Mouse (Mus musculus) heart, postnatal 14 days (tissue): ENCODE results near the gene Mertk. TPM values are rescaled to one million over a fixed set of nuclear protein-coding genes. Genes with fewer than 3 reads are reported as not detected.

Experiments
- DNase-seq, 2 experiments: peaks; one replicate each; pipeline ENCODE4 v3.0.0; 2021 to 2022
- intact Hi-C: fragments of 180-260 bp; cut with DNase I; formaldehyde crosslinking; loops from one replicate; pipeline ENCODE4 v1.15.1; 2025
- total RNA-seq, 2 experiments: library from RNA; stranded (reverse); gene quantifications; 2 replicates each; pipeline ENCODE4 v1.2.3; 2021

The Mertk gene
- total RNA-seq, 2 experiments from 2014 or later: 6.5 to 8.0 TPM

GRCm38 (mm10) chr2:128816311-128816710 is 117.6 kb downstream of the Mertk start:
- intact Hi-C loops: loop anchor here (5.0 kb wide), 1 partner anchor 64 kb away; no protein-coding TSS in a partner anchor
- no peak for DNase-seq

DNA sequence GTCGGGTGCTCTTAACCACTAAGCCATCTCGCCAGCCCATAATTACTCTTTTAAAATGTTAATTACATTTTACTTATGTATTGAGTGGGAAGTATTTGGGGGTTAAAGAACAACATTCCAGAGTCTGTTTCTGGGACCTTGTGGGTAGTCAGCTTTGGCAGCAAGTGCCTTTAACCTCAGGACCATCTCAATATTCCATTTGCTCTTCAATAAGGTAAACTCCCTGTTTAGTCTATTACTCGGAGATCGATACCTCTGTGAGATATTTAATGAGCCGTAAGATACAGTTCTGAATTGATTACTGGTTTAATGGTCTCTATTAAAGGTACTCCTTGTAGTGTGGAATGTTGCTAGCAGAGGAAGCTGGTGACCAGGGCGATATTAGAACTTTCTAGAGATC is 118.2 kb downstream of the Mertk start:
- intact Hi-C loops: loop anchor here (1.0 to 5.0 kb wide), 2 partner anchors 65 to 119 kb away; partner anchors contain the start of gene Mertk
- DNase-seq: no peak

- intact Hi-C loops: loop anchor here (1.0 to 5.0 kb wide), 2 partner anchors 65 to 119 kb away; partner anchors contain the start of gene Mertk
- DNase-seq: no peak
Measured at GRCm38 (mm10) chr2:128817387-128817785, 118.6 kb downstream of the Mertk start.

- intact Hi-C loops: loop anchor here (1.0 to 5.0 kb wide), 2 partner anchors 66 to 120 kb away; partner anchors contain the start of gene Mertk
- peak; percentile 97 to 99 for DNase-seq
Measured at GRCm38 (mm10) chr2:128817786-128818681, 119.3 kb downstream of the Mertk start, which contains the start of gene Tmem87b. Gene Tmem87b, plus strand, starts transcription at chr2:128818118.

DNA sequence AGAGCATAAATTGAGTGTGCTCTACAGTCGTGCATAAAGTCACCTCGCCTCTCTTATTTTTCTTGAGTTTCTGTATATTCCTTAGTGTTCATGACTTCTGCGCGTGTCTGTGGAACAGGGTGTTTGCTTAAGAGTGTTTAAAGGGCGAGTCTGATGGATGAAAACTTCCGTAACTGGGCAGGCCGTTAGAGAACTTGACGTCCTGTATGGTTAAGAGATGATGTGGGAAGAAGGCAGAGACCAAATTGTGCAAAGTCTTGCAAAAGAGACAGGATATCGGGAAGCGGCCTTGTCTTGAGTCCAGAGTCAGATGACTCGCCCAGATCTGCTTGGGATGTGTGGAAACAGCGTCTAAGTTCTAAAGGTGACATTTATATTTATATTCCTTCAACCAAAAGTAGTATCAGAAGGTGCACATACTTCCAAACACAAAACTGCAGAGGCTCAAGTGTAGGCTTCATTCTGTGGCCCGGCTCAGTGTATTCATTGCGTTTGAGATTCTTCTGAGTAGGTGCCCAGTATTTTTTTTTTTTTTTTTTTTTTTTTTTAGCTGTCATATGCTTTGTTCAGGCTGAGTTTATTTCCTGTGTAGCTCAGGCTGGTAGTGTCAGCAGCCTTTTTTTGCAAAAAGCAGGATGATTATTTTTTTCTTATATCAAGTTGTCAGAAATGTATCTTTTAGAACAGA is 120.3 kb downstream of the Mertk start:
- intact Hi-C loops: loop anchor here (5.0 kb wide), 1 partner anchor 67 kb away; no protein-coding TSS in a partner anchor
- DNase-seq: peak in 1 of 2 experiments; percentile 13

- intact Hi-C loops: no loop called here
- DNase-seq: no peak
Measured at GRCm38 (mm10) chr2:128820631-128821030, 121.9 kb downstream of the Mertk start.

DNA sequence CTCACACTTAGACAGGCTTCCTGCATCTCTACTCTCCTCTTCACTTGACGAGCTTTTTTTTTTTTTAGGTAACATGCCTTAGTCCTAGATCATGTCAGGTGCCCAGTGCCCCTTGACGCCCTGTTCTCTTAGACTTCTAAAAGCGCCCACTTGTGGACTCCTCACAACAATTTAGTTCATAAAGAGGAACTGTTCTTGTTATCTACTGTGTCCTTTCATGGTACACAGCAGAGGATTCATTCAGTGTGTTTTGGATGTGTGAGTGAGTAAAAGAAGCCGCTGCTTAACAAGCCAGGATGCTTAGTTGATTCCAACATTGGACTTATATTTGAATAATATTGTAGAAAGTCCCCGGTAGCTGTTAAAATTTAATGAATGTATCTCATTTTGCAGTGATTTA is 125.1 kb downstream of the Mertk start:
- intact Hi-C loops: no loop called here
- no peak for DNase-seq

GRCm38 (mm10) chr2:128827787-128828186 is 129.0 kb downstream of the Mertk start:
- intact Hi-C loops: no loop called here
- no peak for DNase-seq

DNA sequence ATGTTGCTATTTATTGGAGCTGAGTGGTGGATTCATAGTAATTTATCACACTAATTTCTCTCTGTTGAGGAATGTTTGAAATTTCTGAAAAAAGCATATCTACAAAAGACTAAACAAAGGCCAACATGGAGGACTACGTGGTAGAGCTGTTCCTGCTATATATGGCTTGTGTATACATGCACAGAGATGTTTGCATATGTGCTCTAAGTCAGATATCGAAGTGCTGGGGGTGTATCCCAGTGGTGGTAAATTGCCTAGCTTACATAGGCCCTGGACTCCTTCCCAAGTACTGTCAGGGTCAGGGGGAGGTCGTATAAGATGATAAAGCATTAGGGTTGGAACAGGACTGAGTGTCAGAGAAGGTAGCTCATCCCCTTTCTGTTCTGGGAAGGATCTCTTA is 133.9 kb downstream of the Mertk start:
- intact Hi-C loops: no loop called here
- no peak for DNase-seq

GRCm38 (mm10) chr2:128833035-128833434 is 134.3 kb downstream of the Mertk start:
- intact Hi-C loops: no loop called here

DNA sequence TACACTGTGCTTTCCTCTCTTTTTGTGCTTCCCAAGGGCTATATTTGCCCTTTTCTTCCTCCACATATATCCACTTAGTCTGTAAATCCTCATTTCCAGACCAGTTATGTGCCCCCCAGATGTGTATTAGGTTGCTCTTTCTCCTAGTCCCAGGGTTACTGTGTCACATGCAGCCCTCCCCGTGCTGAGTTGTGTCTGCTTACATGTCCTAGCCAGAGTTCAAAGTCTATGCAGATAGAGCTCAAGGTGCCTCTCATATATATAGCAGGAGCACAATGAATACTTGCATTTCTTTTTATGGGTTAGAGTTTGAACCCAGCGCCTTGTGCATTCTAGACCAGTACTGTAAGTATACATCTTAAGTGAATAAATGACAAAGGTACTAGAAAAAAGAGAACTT is 134.7 kb downstream of the Mertk start:
- no peak for DNase-seq
- intact Hi-C loops: no loop called here

More at GRCm38 (mm10) chr2:128833035-128833434, 134.3 kb downstream of the Mertk start:
- no peak for DNase-seq

DNA sequence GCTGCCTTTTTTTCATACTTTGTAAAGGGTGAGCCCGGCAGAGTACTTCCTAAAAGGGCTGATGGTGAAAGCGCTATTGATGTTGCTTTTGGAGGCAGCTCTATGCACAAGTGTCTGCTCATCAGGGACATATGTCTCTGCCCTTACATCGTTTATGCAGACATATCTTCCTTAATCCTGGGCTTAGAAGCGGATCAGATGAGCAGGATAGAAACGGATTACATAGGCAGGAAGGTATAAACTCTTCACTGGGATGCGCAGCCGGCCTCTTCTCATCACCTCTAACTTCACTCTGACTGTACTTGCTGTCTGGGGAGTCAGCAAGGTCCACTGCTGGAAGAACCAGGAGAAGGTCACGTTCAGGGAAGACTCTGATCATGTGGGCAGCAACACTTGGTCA is 138.8 kb downstream of the Mertk start:
- DNase-seq: no peak
- intact Hi-C loops: no loop called here

GRCm38 (mm10) chr2:128838611-128839010 is 139.9 kb downstream of the Mertk start:
- intact Hi-C loops: no loop called here
- no peak for DNase-seq

GRCm38 (mm10) chr2:128839501-128839900 is 140.7 kb downstream of the Mertk start:
- intact Hi-C loops: no loop called here

GRCm38 (mm10) chr2:128842437-128842836 is 143.7 kb downstream of the Mertk start:
- intact Hi-C loops: no loop called here
- DNase-seq: no peak

More at GRCm38 (mm10) chr2:128839501-128839900, 140.7 kb downstream of the Mertk start:
- DNase-seq: no peak

GRCm38 (mm10) chr2:128850036-128850435 is 151.3 kb downstream of the Mertk start:
- DNase-seq: no peak
- intact Hi-C loops: no loop called here

Other genes with a start within 250 kb of the Mertk start
- not detected for gene Spdye4c, start 107.7 kb upstream of the Mertk start, total RNA-seq
- gene Anapc1, start 11.6 kb upstream of the Mertk start, total RNA-seq: 10 to 100 TPM; 50.6 to 51.0 TPM
- gene Tmem87b, start 119.2 kb downstream of the Mertk start, total RNA-seq: 10 to 100 TPM; 23.3 to 23.4 TPM
- gene Fbln7, start 164.0 kb downstream of the Mertk start, total RNA-seq: under 1 TPM; 0.73 to 0.98 TPM
- 1 to 10 TPM; 3.2 to 4.3 TPM for gene Zc3h8, start 245.1 kb downstream of the Mertk start, total RNA-seq